Mouse (Mus musculus) kidney, embryonic 15.5 days (tissue): Measurements from ENCODE around the gene Krt32. TPM values are rescaled to one million over a fixed set of nuclear protein-coding genes. Genes with fewer than 3 reads are reported as not detected.

Experiments
- ATAC-seq: fragments of 200-750 bp; cut with Nextera tagmentation; replicated peaks from 2 replicates; pipeline ENCODE4 v1.8.0; 2017; ENCODE audit warnings: moderate TSS enrichment; ENCODE audit not compliant: low FRiP score
- H3K27ac ChIP-seq: fragments of 300-500 bp; sonication (generic); 2 replicates; pipeline ENCODE4 v1.5.1; 2015; ENCODE audit warnings: mild to moderate bottlenecking, inconsistent platforms
- H3K27me3 ChIP-seq: fragments of 300-500 bp; sonication (generic); 2 replicates; pipeline ENCODE4 v1.6.1; 2015; ENCODE audit warnings: inconsistent platforms
- H3K36me3 ChIP-seq: fragments of 300-500 bp; sonication (generic); 2 replicates; pipeline ENCODE4 v1.6.1; 2015; ENCODE audit warnings: inconsistent platforms
- H3K4me1 ChIP-seq: fragments of 300-500 bp; sonication (generic); 2 replicates; pipeline ENCODE4 v1.6.1; 2015; ENCODE audit warnings: inconsistent platforms
- H3K4me2 ChIP-seq: fragments of 300-500 bp; sonication (generic); 2 replicates; pipeline ENCODE4 v1.6.1; 2015; ENCODE audit warnings: moderate library complexity, mild to moderate bottlenecking, inconsistent platforms
- H3K4me3 ChIP-seq: fragments of 300-500 bp; sonication (generic); replicated peaks from 2 replicates; pipeline ENCODE4 v1.5.1; 2015; ENCODE audit warnings: mild to moderate bottlenecking, inconsistent platforms
- H3K9ac ChIP-seq: fragments of 300-500 bp; sonication (generic); 2 replicates; pipeline ENCODE4 v1.6.1; 2015; ENCODE audit warnings: mild to moderate bottlenecking, inconsistent platforms
- H3K9me3 ChIP-seq: fragments of 300-500 bp; sonication (generic); replicated peaks from 2 replicates; pipeline ENCODE4 v1.6.1; 2016; ENCODE audit warnings: inconsistent platforms
- WGBS: fragments of 180-500 bp; shearing (Covaris S2); methylation state at CpG from one replicate; pipeline ENCODE4 v1.1.7; 2015; ENCODE audit warnings: mixed read lengths; 5-methylcytosine and 5-hydroxymethylcytosine counted together
- polyA plus RNA-seq: library from polyadenylated mRNA; unstranded; fragments of >200 nt; fragmentation: Nextera tagmentation; extraction: Ambion mirVana; gene quantifications from 2 replicates; pipeline ENCODE4 v1.2.1, GENCODE M21; 2015

Krt32 gene
- polyA plus RNA-seq, 1 experiment from 2014 or later, result not detected

GRCm38 (mm10) chr11:100041454-100041853 lies 46.6 kb downstream of the Krt32 start, which contains the start of gene Krt34:
Krt34 (minus strand) TSS chr11:100041554.
- 88% methylated on average over 6 of the region's 6 CpGs for WGBS
- Histone ChIP-seq H3K36me3 (no peaks in the 10 kb centered on the region), H3K9me3 (no peaks in the 10 kb centered on the region), H3K27me3 (no peaks in the 10 kb centered on the region), H3K4me1 (no peaks in the 10 kb centered on the region), H3K4me2 (no peak within 1 kb of the TSS), H3K4me3 (no peak within 1 kb of the TSS), H3K9ac (no peak within 1 kb of the TSS), H3K27ac (no peak within 1 kb of the TSS)
- ATAC-seq, result no peak

Other genes with a start within 250 kb of the Krt32 start
- not detected in 2 replicates for gene Krtap4-16, start 236.6 kb downstream of the Krt32 start, polyA plus RNA-seq
- gene Gm11568, start 230.3 kb downstream of the Krt32 start, polyA plus RNA-seq, result not detected in 2 replicates
- not detected in 2 replicates for gene Gm11559, start 223.8 kb downstream of the Krt32 start, polyA plus RNA-seq
- not detected in 2 replicates for gene Krtap9-1, start 214.8 kb downstream of the Krt32 start, polyA plus RNA-seq
- gene Gm11567, start 209.0 kb downstream of the Krt32 start, polyA plus RNA-seq, result not detected in 2 replicates
- gene Krtap31-1, start 180.3 kb downstream of the Krt32 start, polyA plus RNA-seq, result not detected in 2 replicates
- not detected in 2 replicates for gene Gm11565, start 173.5 kb downstream of the Krt32 start, polyA plus RNA-seq
- not detected in 2 replicates for gene Krtap31-2, start 151.9 kb downstream of the Krt32 start, polyA plus RNA-seq
- not detected in 2 replicates for gene Krtap9-5, start 139.8 kb downstream of the Krt32 start, polyA plus RNA-seq
- gene Krtap29-1, start 109.2 kb downstream of the Krt32 start, polyA plus RNA-seq, result not detected in 2 replicates
- gene Krtap16-1, start 101.6 kb downstream of the Krt32 start, polyA plus RNA-seq, result not detected in 2 replicates
- gene Krtap17-1, start 94.2 kb downstream of the Krt32 start, polyA plus RNA-seq, result not detected in 2 replicates
- not detected in 2 replicates for gene Krt33a, start 72.0 kb downstream of the Krt32 start, polyA plus RNA-seq
- not detected in 2 replicates for gene Krt33b, start 58.4 kb downstream of the Krt32 start, polyA plus RNA-seq
- gene Krt34, start 46.7 kb downstream of the Krt32 start, polyA plus RNA-seq, result not detected in 2 replicates
- not detected in 2 replicates for gene Krt31, start 37.7 kb downstream of the Krt32 start, polyA plus RNA-seq
- not detected in 2 replicates for gene Krt35, start 8.0 kb upstream of the Krt32 start, polyA plus RNA-seq
- 0.86 and 1.2 TPM in 2 replicates for gene Krt36, start 17.4 kb upstream of the Krt32 start, polyA plus RNA-seq
- gene Krt13, start 33.3 kb upstream of the Krt32 start, polyA plus RNA-seq, result 0.51 and 0.57 TPM in 2 replicates
- gene Krt15, start 47.7 kb upstream of the Krt32 start, polyA plus RNA-seq, result 5.0 and 14.8 TPM in 2 replicates
- gene Krt19, start 60.4 kb upstream of the Krt32 start, polyA plus RNA-seq, result 69.7 and 75.3 TPM in 2 replicates
- gene Krt9, start 105.0 kb upstream of the Krt32 start, polyA plus RNA-seq, result not detected in 2 replicates
- gene Krt14, start 119.3 kb upstream of the Krt32 start, polyA plus RNA-seq, result 4.9 and 5.8 TPM in 2 replicates
- 0.55 TPM in 1 of 2 replicates, not detected in the other for gene Krt16, start 160.7 kb upstream of the Krt32 start, polyA plus RNA-seq
- 0.51 and 2.4 TPM in 2 replicates for gene Krt17, start 172.8 kb upstream of the Krt32 start, polyA plus RNA-seq
- not detected in 2 replicates for gene Krt42, start 181.6 kb upstream of the Krt32 start, polyA plus RNA-seq
- gene Eif1, start 231.7 kb upstream of the Krt32 start, polyA plus RNA-seq, result 1,620 and 1,743 TPM in 2 replicates
- not detected in 2 replicates for gene Gast, start 246.2 kb upstream of the Krt32 start, polyA plus RNA-seq